Mouse (Mus musculus): ENCODE data around the gene Wfdc3.

DNA sequence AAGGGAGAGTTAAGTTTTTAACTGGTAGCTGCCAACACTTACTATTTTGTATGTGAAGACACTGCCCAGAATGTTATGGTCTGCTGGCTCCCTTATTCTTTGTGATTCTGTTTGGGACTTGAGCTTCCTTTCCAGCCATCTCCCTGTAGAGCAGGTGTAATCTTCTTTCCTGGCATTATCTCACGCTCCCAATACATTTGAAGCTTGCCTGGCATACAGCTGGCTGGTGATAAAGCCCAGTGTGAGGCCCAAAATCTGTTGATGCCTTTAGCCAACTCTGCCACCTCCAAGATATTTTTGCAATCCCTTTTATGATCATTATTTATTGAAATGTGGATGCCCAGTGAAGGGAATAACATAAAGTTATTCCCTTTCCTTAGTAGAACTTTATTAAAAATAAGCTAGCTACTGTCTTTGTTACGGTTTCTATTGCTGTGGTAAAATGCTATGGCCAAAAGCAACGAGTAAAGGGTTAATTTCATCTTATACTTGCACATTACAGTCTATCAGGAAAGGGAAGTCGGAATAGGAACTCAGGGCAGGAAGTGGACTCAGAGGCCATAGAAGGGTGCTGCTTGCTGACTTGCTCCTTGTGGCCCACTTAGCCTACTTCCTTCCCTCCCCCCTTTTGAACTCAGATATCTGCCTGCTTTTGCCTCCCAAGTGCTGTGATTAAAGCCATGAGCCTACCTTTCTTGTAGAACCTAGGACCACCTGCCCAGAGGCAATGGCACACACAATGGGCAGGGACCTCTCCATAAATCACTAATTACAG is 14.5 kb upstream of the Wfdc3 start:
- TF ChIP-seq CTCF (IDR thresholded peaks at IDR 0.05; ENCODE audit: insufficient read depth, low read depth, low read length) (no peak), POLR2A (IDR thresholded peaks at IDR 0.05; ENCODE audit: insufficient read depth, low read depth, low read length) (no peak)
